Mouse (Mus musculus) heart, postnatal 0 days (tissue): ENCODE measurements around the gene Vezt. TPM values are rescaled to one million over a fixed set of nuclear protein-coding genes. Genes with fewer than 3 reads are reported as not detected.

ENCODE experiments used
- ATAC-seq: fragments of 200-750 bp; cut with Nextera tagmentation; 2 replicates; pipeline ENCODE4 v1.8.0; 2017; ENCODE audit warnings: low read depth, moderate number of reproducible peaks, moderate library complexity; ENCODE audit not compliant: insufficient read depth
- DNase-seq: peaks from one replicate; pipeline ENCODE4 v3.0.0-alpha.2; 2016; ENCODE audit warnings: low spot score
- H3K27ac ChIP-seq: fragments of 300-500 bp; sonication (generic); 2 replicates; pipeline ENCODE4 v1.5.1; 2014; ENCODE audit warnings: low read depth, mild to moderate bottlenecking
- H3K27me3 ChIP-seq: fragments of 300-500 bp; sonication (generic); 2 replicates; pipeline ENCODE4 v1.6.1; 2014; ENCODE audit warnings: low read length, mixed read lengths; ENCODE audit not compliant: control insufficient read depth, insufficient read depth
- H3K36me3 ChIP-seq: fragments of 300-500 bp; sonication (generic); replicated peaks from 2 replicates; pipeline ENCODE4 v1.6.1; 2014; ENCODE audit warnings: low read length, mixed read lengths; ENCODE audit not compliant: control insufficient read depth, insufficient read depth
- H3K4me1 ChIP-seq: fragments of 300-500 bp; sonication (generic); 2 replicates; pipeline ENCODE4 v1.6.1; 2014; ENCODE audit warnings: antibody characterized with exemption; ENCODE audit not compliant: control insufficient read depth, insufficient read depth
- H3K4me2 ChIP-seq: fragments of 300-500 bp; sonication (generic); 2 replicates; pipeline ENCODE4 v1.6.1; 2014; ENCODE audit warnings: low read depth, mild to moderate bottlenecking, low read length, moderate library complexity
- H3K4me3 ChIP-seq: fragments of 300-500 bp; sonication (generic); 2 replicates; pipeline ENCODE4 v1.5.1; 2014; ENCODE audit warnings: low read depth, low read length
- H3K9ac ChIP-seq: fragments of 300-500 bp; sonication (generic); replicated peaks from 2 replicates; pipeline ENCODE4 v1.6.1; 2014; ENCODE audit warnings: low read depth, low read length, mixed read lengths
- H3K9me3 ChIP-seq: fragments of 300-500 bp; sonication (generic); replicated peaks from 2 replicates; pipeline ENCODE4 v1.6.1; 2016; ENCODE audit warnings: low read length; ENCODE audit not compliant: control insufficient read depth
- CTCF ChIP-seq: IDR thresholded peaks from 2 replicates; pipeline ENCODE4 v1.5.1; 2016; ENCODE audit warnings: antibody characterized with exemption, control low read depth, low read depth
- EP300 ChIP-seq: IDR thresholded peaks from 2 replicates; pipeline ENCODE4 v1.6.1; 2016; ENCODE audit warnings: antibody characterized with exemption, low read depth
- WGBS: fragments of 180-500 bp; shearing (Covaris S2); extraction: QIAGEN DNeasy Blood & Tissue Kit; methylation state at CpG from one replicate; pipeline ENCODE4 v1.1.7; 2014; 5-methylcytosine and 5-hydroxymethylcytosine counted together
- polyA plus RNA-seq: library from polyadenylated mRNA; unstranded; fragments of >200 nt; fragmentation: Nextera tagmentation; extraction: Ambion mirVana; gene quantifications from 2 replicates; pipeline ENCODE4 v1.2.1, GENCODE M21; 2015
- total RNA-seq: library from RNA; depleted of rRNA; stranded (reverse); fragments of >200 nt; gene quantifications from 2 replicates; pipeline ENCODE4 v1.2.3, GENCODE M21; 2014; ENCODE audit warnings: low replicate concordance

Vezt gene
- total and polyA plus RNA-seq, 2 experiments from 2014 or later: 23.8 to 25.8 TPM

DNA sequence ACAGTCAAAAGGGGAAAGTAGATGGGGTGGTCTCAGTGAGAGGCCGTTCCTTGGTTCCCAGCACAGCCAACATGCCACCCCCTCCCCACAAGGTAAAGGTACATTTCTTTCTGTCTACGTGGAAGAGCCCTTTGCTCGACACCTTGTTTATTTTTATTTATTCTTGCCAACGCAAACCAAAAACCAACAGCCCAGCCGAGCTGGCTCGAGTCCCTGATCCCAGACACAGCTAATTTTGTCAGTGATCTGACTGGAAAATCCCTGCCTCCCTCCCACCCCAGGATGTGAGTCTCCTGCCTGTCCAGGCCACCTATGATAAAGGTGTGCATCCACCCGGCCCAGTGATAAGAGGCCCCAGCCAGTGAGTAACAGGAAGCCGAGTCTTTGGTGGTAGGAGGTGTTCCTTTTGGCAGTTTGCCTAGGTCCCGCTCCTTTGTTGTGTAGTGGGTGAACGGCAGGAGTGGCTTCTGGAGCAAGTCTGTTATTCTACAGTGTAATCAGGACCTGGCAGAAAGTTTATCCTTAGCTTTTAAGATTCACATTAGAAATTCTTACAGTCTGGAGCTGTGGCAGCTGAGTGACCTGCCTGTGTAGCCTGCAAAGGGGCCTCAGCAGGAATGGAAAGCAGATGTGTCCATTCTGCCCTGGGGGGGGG lies 36.8 kb upstream of the Vezt start:
- no peaks in the 10 kb centered on the region for H3K9me3 ChIP-seq
- H3K27me3 ChIP-seq: no peaks in the 10 kb centered on the region
- H3K4me3 ChIP-seq: no peak overlapping the region
- H3K4me2 ChIP-seq: peak overlapping the region; percentile 29; the same call in 1 of the 2 replicates
- no peaks in the 10 kb centered on the region for H3K36me3 ChIP-seq
- ATAC-seq (peak; percentile 79), DNase-seq (peak; percentile 58)
- peaks cover 15% of the 10 kb centered on the region for H3K4me1 ChIP-seq
- no peak overlapping the region for H3K9ac ChIP-seq
- TF ChIP-seq EP300 (no peak), CTCF (no peak)
- WGBS: 16% methylated on average over 10 of the region's 10 CpGs
- peak overlapping the region; percentile 23 for H3K27ac ChIP-seq

DNA sequence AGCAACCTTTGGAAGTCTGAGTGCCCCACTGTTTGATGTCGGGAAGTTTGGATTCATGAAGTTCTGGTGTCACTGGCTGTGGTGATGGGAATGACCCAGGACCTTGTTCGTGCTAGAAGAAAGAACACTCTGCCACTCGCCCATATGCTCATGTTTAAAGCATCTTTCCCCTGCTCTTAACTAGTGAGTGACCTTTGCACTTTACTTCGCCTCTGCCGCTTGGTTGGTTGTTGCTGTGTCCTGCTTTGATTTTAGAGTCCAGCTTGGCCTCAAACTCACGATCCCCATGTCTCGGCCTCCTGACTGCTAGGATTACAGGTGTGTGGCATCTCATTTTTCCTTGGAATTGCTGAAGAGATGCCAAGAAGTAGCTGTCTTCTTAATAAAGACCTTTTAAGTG lies 36.0 kb upstream of the Vezt start:
- DNase-seq: no peak
- no peak overlapping the region for H3K27ac ChIP-seq
- TF ChIP-seq EP300: no peak
- 93% methylated on average over 7 of the region's 7 CpGs for WGBS
- no peak overlapping the region for H3K4me3 ChIP-seq
- H3K9me3 ChIP-seq: no peaks in the 10 kb centered on the region
- peaks cover 15% of the 10 kb centered on the region for H3K4me1 ChIP-seq
- H3K36me3 ChIP-seq: no peaks in the 10 kb centered on the region
- ATAC-seq: no peak
- no peaks in the 10 kb centered on the region for H3K27me3 ChIP-seq
- H3K9ac ChIP-seq: no peak overlapping the region
- H3K4me2 ChIP-seq: no peak overlapping the region

DNA sequence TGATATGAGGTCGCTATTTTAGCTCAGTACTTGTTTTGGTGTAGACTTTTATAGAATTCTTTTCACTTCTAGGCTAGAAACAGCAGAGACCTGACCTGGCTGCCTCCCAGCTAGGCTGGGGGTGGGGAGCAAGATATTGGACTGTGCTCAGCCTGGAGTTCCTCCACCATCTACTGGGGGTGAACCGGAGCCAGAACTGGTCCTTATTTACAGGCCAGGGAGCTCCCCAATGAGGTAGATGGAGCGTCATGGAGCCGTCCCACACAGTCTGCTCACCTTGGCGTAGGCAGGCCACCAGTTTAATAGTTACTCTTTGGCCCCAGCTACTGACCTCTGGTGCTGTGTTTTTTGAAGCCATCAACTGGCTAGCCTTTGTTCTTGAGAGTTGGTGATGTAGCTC lies 33.1 kb upstream of the Vezt start:
- TF ChIP-seq CTCF: no peak
- TF ChIP-seq EP300: no peak
- Histone ChIP-seq H3K4me3 (no peak overlapping the region), H3K36me3 (no peaks in the 10 kb centered on the region), H3K9ac (no peak overlapping the region), H3K4me2 (no peak overlapping the region), H3K4me1 (peaks cover 25% of the 10 kb centered on the region), H3K27ac (peak overlapping the region; percentile 49; the same call in 1 of the 2 replicates), H3K27me3 (no peaks in the 10 kb centered on the region), H3K9me3 (no peaks in the 10 kb centered on the region)
- DNase-seq (no peak), ATAC-seq (no peak)
- WGBS: 50% methylated on average over 5 of the region's 5 CpGs

DNA sequence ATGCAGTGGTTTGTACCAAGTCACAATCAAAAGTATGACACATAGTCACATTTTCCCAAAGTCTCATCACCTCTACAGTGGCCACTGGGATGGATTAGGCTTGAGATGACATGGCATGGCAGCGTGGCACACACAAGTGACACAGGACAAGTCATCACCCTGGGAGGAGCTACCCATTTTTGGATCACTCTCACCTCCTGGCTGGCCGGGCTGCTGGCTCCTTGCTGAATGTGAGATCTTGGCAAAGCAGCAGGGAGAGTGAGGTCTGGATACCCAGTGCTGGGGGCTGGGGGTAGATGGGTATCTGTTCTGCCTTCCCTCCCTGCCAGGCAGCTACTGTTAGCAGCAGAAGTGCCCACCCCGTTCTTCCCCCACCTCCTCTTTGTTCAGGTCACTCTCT lies 31.3 kb upstream of the Vezt start:
- Histone ChIP-seq H3K4me3 (no peak overlapping the region), H3K4me2 (no peak overlapping the region), H3K36me3 (no peaks in the 10 kb centered on the region), H3K27ac (no peak overlapping the region), H3K9ac (no peak overlapping the region), H3K9me3 (no peaks in the 10 kb centered on the region), H3K4me1 (peaks cover 14% of the 10 kb centered on the region), H3K27me3 (no peaks in the 10 kb centered on the region)
- no peak for ATAC-seq
- DNase-seq: no peak
- WGBS: 47% methylated on average over 3 of the region's 3 CpGs
- TF ChIP-seq EP300 (no peak), CTCF (no peak)

DNA sequence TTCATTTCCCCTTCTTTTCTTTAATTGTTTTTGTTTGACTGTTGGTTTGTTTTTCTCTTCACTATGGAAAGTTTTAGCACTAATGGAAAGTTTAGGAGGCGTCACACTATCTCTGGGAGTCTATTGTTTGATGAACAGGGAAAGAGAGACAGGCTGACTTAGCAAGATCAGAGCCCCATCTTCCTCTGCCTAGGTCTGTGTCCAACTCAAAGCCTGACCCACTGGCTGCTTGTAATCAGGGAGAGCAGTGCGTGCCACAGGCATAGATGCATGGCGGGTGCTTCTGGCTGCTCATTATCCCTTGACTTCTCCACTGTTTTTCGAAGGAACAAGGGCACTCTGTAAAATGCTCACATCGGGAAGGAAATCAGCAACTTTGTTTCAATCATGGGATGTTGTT lies 26.7 kb upstream of the Vezt start:
- TF ChIP-seq CTCF: no peak
- TF ChIP-seq EP300: no peak
- H3K9me3 ChIP-seq: no peaks in the 10 kb centered on the region
- DNase-seq (no peak), ATAC-seq (no peak)
- H3K27me3 ChIP-seq: no peaks in the 10 kb centered on the region
- H3K4me1 ChIP-seq: peaks cover 21% of the 10 kb centered on the region
- H3K27ac ChIP-seq: no peak overlapping the region
- H3K4me3 ChIP-seq: no peak overlapping the region
- H3K36me3 ChIP-seq: no peaks in the 10 kb centered on the region
- 65% methylated on average over 5 of the region's 5 CpGs for WGBS
- no peak overlapping the region for H3K9ac ChIP-seq
- H3K4me2 ChIP-seq: no peak overlapping the region

DNA sequence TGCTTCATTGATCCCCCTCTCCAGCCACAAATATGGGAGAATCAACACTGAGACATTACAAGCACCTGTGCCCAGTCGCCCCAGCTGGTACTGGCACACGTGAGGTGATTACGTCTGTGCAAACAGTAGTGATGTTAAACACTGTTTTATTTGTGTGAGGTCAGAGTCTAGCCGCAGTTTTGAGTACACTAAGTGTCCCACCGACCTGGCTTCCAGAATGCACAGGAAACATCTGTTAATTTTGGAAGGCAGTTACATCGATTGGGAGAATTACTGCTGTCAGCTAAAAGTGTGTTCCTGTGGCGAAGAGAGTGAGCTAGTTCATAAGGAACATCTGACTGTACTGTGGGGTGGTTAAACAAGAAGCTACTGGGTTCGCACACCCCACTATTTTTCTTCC lies 24.6 kb upstream of the Vezt start:
- peak; percentile 45 for DNase-seq
- H3K4me2 ChIP-seq: no peak overlapping the region
- H3K9me3 ChIP-seq: no peaks in the 10 kb centered on the region
- 66% methylated on average over 8 of the region's 8 CpGs for WGBS
- H3K27me3 ChIP-seq: no peaks in the 10 kb centered on the region
- H3K27ac ChIP-seq: no peak overlapping the region
- H3K4me3 ChIP-seq: no peak overlapping the region
- no peak overlapping the region for H3K9ac ChIP-seq
- TF ChIP-seq EP300 (no peak), CTCF (no peak)
- H3K36me3 ChIP-seq: no peaks in the 10 kb centered on the region
- peaks cover 14% of the 10 kb centered on the region; the same call in 1 of the 2 replicates for H3K4me1 ChIP-seq
- peak; percentile 51 for ATAC-seq
